Mouse (Mus musculus): ENCODE data around the gene Mzf1. TPM values are rescaled to one million over a fixed set of nuclear protein-coding genes. Genes with fewer than 3 reads are reported as not detected.

Mzf1 gene
- polyA plus RNA-seq, 1 experiment: 0.03 TPM

DNA sequence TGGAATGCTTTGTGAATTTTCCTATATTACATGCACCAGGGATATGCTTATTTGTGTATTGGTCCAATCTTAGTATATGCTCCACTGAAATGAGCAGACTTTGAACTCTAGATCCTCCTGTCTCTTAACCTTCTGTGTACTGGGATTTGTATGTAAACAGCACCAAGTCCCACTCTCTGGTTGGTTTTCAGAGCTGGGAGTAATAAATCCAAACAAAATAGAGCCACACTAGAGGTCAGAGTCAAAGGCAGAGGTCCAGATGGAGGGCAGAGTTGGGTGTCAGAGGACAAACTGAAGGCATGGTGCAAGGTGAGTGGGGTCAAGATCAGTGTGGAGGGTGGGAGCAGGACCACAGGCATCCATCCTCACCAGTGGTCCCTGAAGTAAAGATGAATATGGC lies 58.7 kb downstream of the Mzf1 start:
- Histone ChIP-seq H3K4me1 (ENCODE audit: control insufficient read depth) (peaks cover 10% of the 10 kb centered on the region), H3K9me3 (ENCODE audit: control insufficient read depth, low read length) (no peaks in the 10 kb centered on the region), H3K4me3 (replicated peaks) (no peak overlapping the region), H3K27me3 (ENCODE audit: control insufficient read depth) (peaks cover 9% of the 10 kb centered on the region), H3K36me3 (ENCODE audit: control insufficient read depth) (no peaks in the 10 kb centered on the region)
- TF ChIP-seq GATA1 (IDR thresholded peaks at IDR 0.05; ENCODE audit: low read length): no peak

DNA sequence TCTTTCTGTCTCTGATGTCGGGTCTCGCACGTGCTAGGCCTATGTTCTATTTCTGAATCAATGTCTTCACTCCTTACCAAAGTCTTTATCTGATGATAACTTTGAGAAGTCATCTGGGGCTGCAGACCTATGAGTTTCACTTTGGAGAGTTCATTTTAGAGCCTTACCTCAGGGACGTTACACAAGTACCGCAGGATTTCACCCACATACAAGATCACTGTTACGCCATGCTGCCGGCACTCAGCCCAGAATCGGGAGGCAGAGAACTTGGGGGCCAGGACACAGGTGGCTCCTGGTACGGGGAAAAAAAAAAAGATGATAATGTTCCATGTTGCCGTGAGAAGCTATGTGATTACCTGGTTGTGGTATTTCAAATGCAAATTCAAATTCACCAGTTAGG lies 61.4 kb downstream of the Mzf1 start:
- H3K36me3 ChIP-seq (ENCODE audit: control insufficient read depth): no peaks in the 10 kb centered on the region; the same call in 1 of the 2 replicates
- no peak for TF ChIP-seq TAL1 (IDR thresholded peaks at IDR 0.05; ENCODE audit: low read length)
- no peak for TF ChIP-seq GATA1 (IDR thresholded peaks at IDR 0.05; ENCODE audit: low read length)
- H3K4me3 ChIP-seq (replicated peaks): no peak overlapping the region
- peaks cover 25% of the 10 kb centered on the region for H3K4me1 ChIP-seq (ENCODE audit: control insufficient read depth)
- no peaks in the 10 kb centered on the region for H3K9me3 ChIP-seq (ENCODE audit: control insufficient read depth, low read length)
- peaks cover 10% of the 10 kb centered on the region for H3K27me3 ChIP-seq (ENCODE audit: control insufficient read depth)

Other genes with a start within 250 kb of the Mzf1 start
- 0.01 TPM in 1 of 2 replicates, not detected in the other for gene Zfp329, start 235.9 kb downstream of the Mzf1 start, polyA plus RNA-seq (2012)
- 0.06 and 0.24 TPM in 2 replicates for gene Zfp110, start 220.0 kb downstream of the Mzf1 start, polyA plus RNA-seq (2012)
- 0.02 TPM in 1 of 2 replicates, not detected in the other for gene Zfp128, start 173.6 kb downstream of the Mzf1 start, polyA plus RNA-seq (2012)
- gene Zscan22, start 156.9 kb downstream of the Mzf1 start, polyA plus RNA-seq (2012): 0.04 TPM in 2 replicates
- gene Rps5, start 132.5 kb downstream of the Mzf1 start, polyA plus RNA-seq (2012): 328 and 368 TPM in 2 replicates
- gene Rnf225, start 127.3 kb downstream of the Mzf1 start, polyA plus RNA-seq (2012): 0.11 and 0.14 TPM in 2 replicates
- 0.27 and 0.38 TPM in 2 replicates for gene Zfp324, start 88.9 kb downstream of the Mzf1 start, polyA plus RNA-seq (2012)
- gene Zfp446, start 76.9 kb downstream of the Mzf1 start, polyA plus RNA-seq (2012): 0.20 and 0.29 TPM in 2 replicates
- not detected in 2 replicates for gene Slc27a5, start 56.6 kb downstream of the Mzf1 start, polyA plus RNA-seq (2012)
- 16.2 and 17.6 TPM in 2 replicates for gene Trim28, start 55.6 kb downstream of the Mzf1 start, polyA plus RNA-seq (2012)
- 6.7 and 7.7 TPM in 2 replicates for gene Zbtb45, start 44.7 kb downstream of the Mzf1 start, polyA plus RNA-seq (2012)
- gene Chmp2a, start 20.0 kb downstream of the Mzf1 start, polyA plus RNA-seq (2012): 39.9 and 103 TPM in 2 replicates
- gene Ube2m, start 16.5 kb downstream of the Mzf1 start, polyA plus RNA-seq (2012): 22.8 and 28.8 TPM in 2 replicates
- 0.06 TPM in 1 of 2 replicates, not detected in the other for gene Vmn1r85, start 40.4 kb upstream of the Mzf1 start, polyA plus RNA-seq (2012)
- not detected in 2 replicates for gene Vmn1r86, start 65.2 kb upstream of the Mzf1 start, polyA plus RNA-seq (2012)
- 0.04 TPM in 1 of 2 replicates, not detected in the other for gene Vmn1r87, start 85.4 kb upstream of the Mzf1 start, polyA plus RNA-seq (2012)
- gene Vmn1r88, start 104.8 kb upstream of the Mzf1 start, polyA plus RNA-seq (2012): not detected in 2 replicates
- gene Vmn1r89, start 158.3 kb upstream of the Mzf1 start, polyA plus RNA-seq (2012): not detected in 2 replicates
- 35.4 and 41.1 TPM in 2 replicates for gene Lig1, start 222.5 kb upstream of the Mzf1 start, polyA plus RNA-seq (2012)
- 0.08 and 0.23 TPM in 2 replicates for gene Zswim9, start 224.0 kb upstream of the Mzf1 start, polyA plus RNA-seq (2012)

All from erythroblast, embryonic 14.5 days (primary cell).